Mouse (Mus musculus) bone marrow, adult 2 months (tissue): ENCODE results near the gene Prickle2.

ENCODE experiments used
- CTCF ChIP-seq: fragments of 200-500 bp; IDR thresholded peaks from 2 replicates; pipeline ENCODE4 v1.5.1; 2011; ENCODE audit warnings: low read length, control low read depth; ENCODE audit not compliant: control insufficient read depth, insufficient read depth
- POLR2A ChIP-seq: fragments of 200-500 bp; IDR thresholded peaks from 2 replicates; pipeline ENCODE4 v1.6.1; 2011; ENCODE audit warnings: low read depth, mild to moderate bottlenecking, control low read depth, low read length, borderline replicate concordance; ENCODE audit not compliant: control insufficient read depth

DNA sequence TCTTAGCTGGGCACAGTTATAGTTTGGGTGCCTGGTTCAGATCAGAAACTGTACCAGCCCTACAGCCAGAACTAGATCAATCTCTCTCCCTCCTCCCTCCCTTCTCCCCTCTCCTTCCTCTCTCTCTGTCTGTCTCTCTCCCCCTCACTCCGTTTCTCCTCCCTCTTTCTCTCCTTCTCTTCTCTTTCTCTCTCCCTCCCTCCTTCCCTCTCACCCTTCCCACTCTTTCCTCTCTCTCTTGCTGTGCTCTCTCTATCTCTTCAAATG lies 224.3 kb downstream of the Prickle2 start:
- TF ChIP-seq CTCF (no peak), POLR2A (no peak)
